Mouse (Mus musculus) liver, embryonic 11.5 days (tissue): ENCODE measurements around the gene Olfr1126. TPM values are rescaled to one million over a fixed set of nuclear protein-coding genes. Genes with fewer than 3 reads are reported as not detected.
"Not testable (repeated sequence)": the region's sequence is repeated elsewhere in the genome, so short reads cannot be mapped to it uniquely, and the experiment has no call there.

ENCODE experiments used
- ATAC-seq: fragments of 200-750 bp; cut with Nextera tagmentation; replicated peaks from 2 replicates; pipeline ENCODE4 v1.8.0; 2017; ENCODE audit warnings: moderate number of reproducible peaks, mild to moderate bottlenecking, moderate TSS enrichment, moderate library complexity; ENCODE audit not compliant: low FRiP score
- DNase-seq: peaks from one replicate; pipeline ENCODE4 v3.0.0-alpha.2; 2017; ENCODE audit warnings: low spot score
- H3K27ac ChIP-seq: fragments of 300-500 bp; sonication (generic); 2 replicates; pipeline ENCODE4 v1.5.1; 2014; ENCODE audit warnings: mild to moderate bottlenecking, low read depth, low read length, control low read depth
- H3K27me3 ChIP-seq: fragments of 300-500 bp; sonication (generic); replicated peaks from 2 replicates; pipeline ENCODE4 v1.6.1; 2014; ENCODE audit warnings: low read length, mixed read lengths; ENCODE audit not compliant: control insufficient read depth, insufficient read depth
- H3K36me3 ChIP-seq: fragments of 300-500 bp; sonication (generic); 2 replicates; pipeline ENCODE4 v1.6.1; 2014; ENCODE audit warnings: mild to moderate bottlenecking, low read length, moderate library complexity, mixed read lengths; ENCODE audit not compliant: control insufficient read depth, insufficient read depth
- H3K4me1 ChIP-seq: fragments of 300-500 bp; sonication (generic); replicated peaks from 2 replicates; pipeline ENCODE4 v1.6.1; 2014; ENCODE audit warnings: low read length, mixed read lengths; ENCODE audit not compliant: control insufficient read depth, insufficient read depth
- H3K4me2 ChIP-seq: fragments of 300-500 bp; sonication (generic); 2 replicates; pipeline ENCODE4 v1.6.1; 2014; ENCODE audit warnings: mild to moderate bottlenecking, control low read depth, moderate library complexity
- H3K4me3 ChIP-seq: fragments of 300-500 bp; sonication (generic); 2 replicates; pipeline ENCODE4 v1.5.1; 2014; ENCODE audit warnings: low read depth, low read length, control low read depth
- H3K9ac ChIP-seq: fragments of 300-500 bp; sonication (generic); 2 replicates; pipeline ENCODE4 v1.6.1; 2014; ENCODE audit warnings: low read depth, low read length, control low read depth
- H3K9me3 ChIP-seq: fragments of 300-500 bp; sonication (generic); 2 replicates; pipeline ENCODE4 v1.6.1; 2016; ENCODE audit warnings: low read length, inconsistent platforms, mixed read lengths; ENCODE audit not compliant: control insufficient read depth
- WGBS: fragments of 180-500 bp; shearing (Covaris S2); extraction: QIAGEN DNeasy Blood & Tissue Kit; methylation state at CpG from one replicate; pipeline ENCODE4 v1.1.7; 2014; 5-methylcytosine and 5-hydroxymethylcytosine counted together
- polyA plus RNA-seq: library from polyadenylated mRNA; unstranded; fragments of >200 nt; fragmentation: Nextera tagmentation; extraction: Ambion mirVana; gene quantifications from 2 replicates; pipeline ENCODE4 v1.2.1, GENCODE M21; 2014

The Olfr1126 gene
- not detected in 2 replicates for polyA plus RNA-seq

DNA sequence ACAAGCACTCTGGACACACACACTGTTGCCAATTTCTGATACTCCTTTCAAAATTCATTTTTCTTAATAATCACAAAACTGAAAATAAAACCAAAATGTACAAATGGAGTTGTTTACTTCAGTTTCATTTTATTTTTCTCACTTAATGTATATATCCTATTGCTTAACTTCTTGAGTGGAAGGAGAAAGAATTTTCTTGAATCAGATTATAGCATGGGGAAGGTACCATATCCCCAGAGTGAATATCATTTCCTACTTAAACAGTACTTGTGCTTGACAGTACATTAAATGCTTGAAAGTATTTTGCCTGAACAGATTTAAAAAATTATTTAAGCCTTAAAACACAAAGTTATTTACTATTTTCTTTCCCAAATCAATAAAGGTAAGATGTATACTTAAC is at the start of gene Olfr1126:
Gene Olfr1126 (plus strand): TSS at position 301 of the 400 bp plus-strand sequence.
- H3K36me3 ChIP-seq = no peaks in the 10 kb centered on the region
- DNase-seq = no peak
- no peak within 1 kb of the TSS for H3K4me3 ChIP-seq
- no peak for ATAC-seq
- no peaks in the 10 kb centered on the region for H3K9me3 ChIP-seq
- no peak within 1 kb of the TSS for H3K4me2 ChIP-seq
- H3K4me1 ChIP-seq = no peaks in the 10 kb centered on the region
- no peaks in the 10 kb centered on the region for H3K27me3 ChIP-seq
- no peak within 1 kb of the TSS for H3K9ac ChIP-seq
- H3K27ac ChIP-seq = no peak within 1 kb of the TSS

DNA sequence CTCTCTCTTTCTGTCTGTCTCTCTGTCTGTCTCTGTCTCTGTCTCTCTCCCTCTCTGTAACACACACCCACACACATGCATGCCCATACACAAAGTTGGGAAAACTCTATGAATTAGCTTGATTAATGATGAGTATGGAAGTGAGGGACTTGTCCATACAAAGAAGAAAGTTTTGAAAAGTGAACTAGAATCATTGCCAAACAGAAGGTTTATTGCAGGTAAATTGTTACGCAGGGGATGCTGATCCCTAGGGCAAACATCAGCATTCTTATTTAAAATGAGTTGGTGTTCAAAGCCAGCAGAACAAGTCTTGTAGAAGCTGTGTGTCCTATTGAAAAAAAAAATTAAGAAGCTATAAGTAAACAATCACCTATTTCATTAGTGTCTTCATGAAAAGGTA is 37.4 kb upstream of the Olfr1126 start, which contains the start of gene Olfr1123:
Gene Olfr1123 (plus strand): TSS at position 301 of the 400 bp plus-strand sequence.
- whole genome bisulfite sequencing = 91% methylated on average over 1 of the region's 1 CpGs
- Histone ChIP-seq H3K36me3 (no peaks in the 10 kb centered on the region), H3K4me2 (no peak within 1 kb of the TSS)

DNA sequence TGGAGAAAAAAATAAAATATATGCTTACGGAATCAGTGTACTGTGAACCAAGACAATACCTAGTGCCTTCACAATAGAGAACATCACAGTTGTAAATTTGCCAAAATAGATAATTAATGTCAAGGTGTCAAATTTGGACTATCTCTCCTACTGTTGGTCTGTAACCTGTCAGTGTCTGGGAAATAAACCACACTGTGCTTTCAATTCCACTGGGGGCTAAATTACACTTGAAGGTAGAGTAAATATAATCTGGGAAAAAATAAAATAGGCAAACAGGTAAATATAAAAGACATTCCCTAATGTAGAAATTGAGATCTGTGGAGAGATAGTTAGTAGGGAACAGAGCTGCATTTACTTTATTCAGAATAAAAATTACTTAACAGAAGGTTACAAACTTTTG is 23.8 kb upstream of the Olfr1126 start, which contains the start of gene Olfr1124:
Gene Olfr1124 (plus strand): TSS at position 301 of the 400 bp plus-strand sequence.
- Histone ChIP-seq H3K9me3 (no peaks in the 10 kb centered on the region), H3K27ac (no peak within 1 kb of the TSS), H3K4me2 (no peak within 1 kb of the TSS), H3K36me3 (no peaks in the 10 kb centered on the region), H3K27me3 (no peaks in the 10 kb centered on the region), H3K4me3 (no peak within 1 kb of the TSS), H3K4me1 (no peaks in the 10 kb centered on the region), H3K9ac (no peak within 1 kb of the TSS)
- no peak for DNase-seq
- WGBS = 95% methylated on average over 1 of the region's 1 CpGs
- no peak for ATAC-seq

More for the DNA sequence above, 37.4 kb upstream of the Olfr1126 start, which contains the start of gene Olfr1123:
- ATAC-seq (no peak), DNase-seq (no peak)
- Histone ChIP-seq H3K27ac (no peak within 1 kb of the TSS), H3K4me3 (no peak within 1 kb of the TSS), H3K9ac (no peak within 1 kb of the TSS), H3K9me3 (no peaks in the 10 kb centered on the region), H3K27me3 (no peaks in the 10 kb centered on the region), H3K4me1 (no peaks in the 10 kb centered on the region)

DNA sequence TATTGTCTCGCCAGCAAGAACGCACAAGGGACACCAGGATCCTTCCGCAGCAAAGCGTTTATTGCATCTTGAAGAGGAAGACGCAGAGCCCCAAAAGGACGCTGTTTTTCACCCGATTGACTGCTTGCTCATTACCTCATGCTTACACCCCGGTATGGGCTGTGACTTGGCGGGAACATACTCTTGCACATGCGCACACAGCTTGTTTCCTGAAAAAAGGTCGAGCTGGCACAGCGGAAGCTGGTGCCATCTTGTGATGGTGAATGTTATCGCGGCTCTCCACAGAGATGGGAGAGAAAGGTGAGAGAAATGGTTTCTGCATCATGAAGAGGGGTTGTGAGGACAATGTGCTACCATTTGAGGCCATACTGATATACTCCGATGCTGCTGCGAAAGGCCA is 16.0 kb upstream of the Olfr1126 start:
- no peak overlapping the region for H3K4me2 ChIP-seq
- H3K4me3 ChIP-seq = no peak overlapping the region
- no peaks in the 10 kb centered on the region for H3K27me3 ChIP-seq
- WGBS = 86% methylated on average over 16 of the region's 16 CpGs
- DNase-seq (no peak), ATAC-seq (no peak)
- peaks cover 2% of the 10 kb centered on the region; the same call in 1 of the 2 replicates for H3K9me3 ChIP-seq
- H3K27ac ChIP-seq = no peak overlapping the region
- no peaks in the 10 kb centered on the region for H3K4me1 ChIP-seq
- no peaks in the 10 kb centered on the region for H3K36me3 ChIP-seq
- H3K9ac ChIP-seq = no peak overlapping the region

DNA sequence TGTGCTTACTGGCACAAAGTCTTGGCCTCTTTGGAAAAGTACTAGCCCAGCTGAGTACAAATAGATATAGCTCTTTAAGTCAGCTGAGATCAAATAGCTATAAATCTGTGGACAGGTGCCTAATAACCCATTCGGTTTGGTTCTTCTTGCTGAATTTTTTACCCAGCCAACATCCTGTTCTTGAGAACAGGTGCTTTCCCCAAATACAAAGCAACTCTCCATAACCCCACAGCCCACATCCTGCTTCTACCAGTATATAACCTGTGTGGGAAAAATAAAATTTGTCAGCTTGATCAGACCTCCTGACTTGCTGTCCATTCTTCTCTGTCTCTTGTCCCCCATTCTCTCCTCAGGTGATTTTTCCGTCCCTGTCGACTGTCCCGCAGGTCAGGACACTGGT is 8.0 kb downstream of the Olfr1126 start:
- no peak overlapping the region for H3K4me3 ChIP-seq
- H3K9me3 ChIP-seq = no peaks in the 10 kb centered on the region
- H3K36me3 ChIP-seq = no peaks in the 10 kb centered on the region
- no peaks in the 10 kb centered on the region for H3K4me1 ChIP-seq
- ATAC-seq (no peak), DNase-seq (no peak)
- 89% methylated on average over 4 of the region's 4 CpGs for WGBS
- no peak overlapping the region for H3K9ac ChIP-seq
- no peaks in the 10 kb centered on the region for H3K27me3 ChIP-seq
- no peak overlapping the region for H3K4me2 ChIP-seq
- H3K27ac ChIP-seq = no peak overlapping the region

DNA sequence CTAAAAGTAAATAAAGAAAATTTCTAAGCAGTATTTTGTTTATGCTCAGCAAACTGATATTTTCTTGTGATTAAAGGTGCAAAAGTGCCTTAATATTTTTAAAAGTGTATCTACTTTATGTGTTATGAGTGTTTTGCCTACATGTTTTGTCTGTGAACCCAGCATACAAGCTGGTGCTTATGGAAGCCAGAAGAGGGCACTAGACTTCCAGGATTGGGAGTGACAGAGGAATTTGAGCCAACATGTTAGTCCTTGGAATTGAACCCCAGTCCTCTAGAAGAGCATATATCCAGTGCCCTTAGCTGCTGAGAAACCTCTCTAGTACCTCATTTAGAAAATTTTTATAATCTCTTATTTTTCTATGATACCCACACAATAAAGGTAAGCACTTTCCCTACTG is 26.4 kb downstream of the Olfr1126 start:
- no peaks in the 10 kb centered on the region for H3K9me3 ChIP-seq
- no peaks in the 10 kb centered on the region for H3K36me3 ChIP-seq
- H3K27ac ChIP-seq = no peak overlapping the region
- ATAC-seq (no peak), DNase-seq (no peak)
- H3K4me3 ChIP-seq = no peak overlapping the region
- no peak overlapping the region for H3K9ac ChIP-seq
- H3K4me1 ChIP-seq = no peaks in the 10 kb centered on the region
- H3K27me3 ChIP-seq = no peaks in the 10 kb centered on the region
- no peak overlapping the region for H3K4me2 ChIP-seq

DNA sequence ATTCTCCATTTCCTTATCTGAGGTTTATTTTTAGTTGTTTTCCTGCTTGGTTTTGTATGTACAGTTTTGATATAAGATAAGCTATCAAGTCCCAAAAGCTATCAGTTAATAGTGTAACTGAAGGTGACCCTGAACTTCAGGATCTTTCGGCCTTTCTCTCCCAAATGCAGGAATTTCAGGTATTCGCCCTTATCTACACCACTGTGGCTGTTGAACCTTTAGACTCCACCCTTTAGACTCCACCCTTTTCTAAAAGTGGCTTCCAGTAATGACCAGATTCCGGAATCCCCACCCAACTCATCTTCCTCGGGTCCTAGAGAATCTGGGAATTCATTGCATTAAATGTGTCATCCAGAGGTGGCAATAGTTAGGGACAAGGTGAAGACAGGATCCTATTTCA is 27.4 kb downstream of the Olfr1126 start:
- Histone ChIP-seq H3K9me3 (no peaks in the 10 kb centered on the region), H3K27me3 (no peaks in the 10 kb centered on the region), H3K27ac (no peak overlapping the region), H3K4me2 (no peak overlapping the region), H3K36me3 (no peaks in the 10 kb centered on the region), H3K4me3 (no peak overlapping the region), H3K9ac (no peak overlapping the region), H3K4me1 (no peaks in the 10 kb centered on the region)
- 72% methylated on average over 4 of the region's 4 CpGs for WGBS
- DNase-seq (no peak), ATAC-seq (no peak)

DNA sequence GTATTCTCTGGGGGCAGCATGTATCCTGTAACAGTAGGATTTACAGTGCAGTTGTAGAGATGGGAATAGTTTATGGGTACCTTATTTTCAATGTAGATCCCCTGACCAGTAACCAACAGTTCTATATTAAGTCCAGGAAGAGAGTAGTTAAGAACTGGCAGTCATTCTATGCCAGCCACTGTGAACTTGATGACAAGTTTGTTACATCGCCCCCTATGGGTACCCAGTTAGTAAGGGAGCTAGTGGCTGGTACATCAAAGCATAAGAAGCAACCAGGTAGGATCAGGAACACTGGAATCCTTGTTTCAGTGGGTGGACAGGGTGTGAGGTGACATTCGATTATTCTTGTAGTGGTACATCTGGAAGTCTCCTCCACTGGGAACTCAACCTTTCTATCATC is 28.5 kb downstream of the Olfr1126 start:
- no peaks in the 10 kb centered on the region for H3K27me3 ChIP-seq
- H3K9ac ChIP-seq = no peak overlapping the region
- H3K27ac ChIP-seq = no peak overlapping the region
- no peaks in the 10 kb centered on the region for H3K4me1 ChIP-seq
- H3K9me3 ChIP-seq = no peaks in the 10 kb centered on the region
- H3K36me3 ChIP-seq = no peaks in the 10 kb centered on the region
- no peak for DNase-seq
- no peak overlapping the region for H3K4me3 ChIP-seq
- ATAC-seq = no peak
- 74% methylated on average over 2 of the region's 2 CpGs for WGBS
- H3K4me2 ChIP-seq = no peak overlapping the region

DNA sequence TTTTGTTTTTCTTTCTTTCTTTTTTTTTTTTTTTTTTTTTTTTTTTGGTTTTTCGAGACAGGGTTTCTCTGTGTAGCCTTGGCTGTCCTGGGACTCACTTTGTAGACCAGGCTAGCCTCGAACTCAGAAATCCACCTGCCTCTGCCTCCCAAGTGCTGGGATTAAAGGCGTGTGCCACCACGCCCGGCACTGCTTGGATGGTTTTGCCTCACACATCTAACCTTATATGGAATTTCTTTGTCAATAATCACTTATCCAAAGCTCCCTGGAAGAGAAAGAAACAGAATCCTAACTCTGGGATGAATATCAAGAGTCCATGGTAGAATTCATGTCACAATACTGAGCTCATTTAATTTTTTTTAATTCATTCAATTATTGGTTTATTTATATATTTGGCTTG is 43.2 kb downstream of the Olfr1126 start, which contains the start of gene Pramel7:
Gene Pramel7 (minus strand): TSS at position 101 of the 400 bp plus-strand sequence.
- not testable (repeated sequence) for ATAC-seq, H3K4me2 ChIP-seq, H3K27me3 ChIP-seq, H3K4me3 ChIP-seq, DNase-seq, H3K27ac ChIP-seq, H3K36me3 ChIP-seq, H3K9me3 ChIP-seq, H3K9ac ChIP-seq, H3K4me1 ChIP-seq
- 91% methylated on average over 3 of the region's 5 CpGs for WGBS
